Mouse (Mus musculus): ENCODE measurements at regions not wholly inside any gene's neighbourhood (a gene's known extent, or its start where the extent isn't known, plus 50 kb on each side); places are given as distances from the start of the nearest gene placed in this dataset.

DNA sequence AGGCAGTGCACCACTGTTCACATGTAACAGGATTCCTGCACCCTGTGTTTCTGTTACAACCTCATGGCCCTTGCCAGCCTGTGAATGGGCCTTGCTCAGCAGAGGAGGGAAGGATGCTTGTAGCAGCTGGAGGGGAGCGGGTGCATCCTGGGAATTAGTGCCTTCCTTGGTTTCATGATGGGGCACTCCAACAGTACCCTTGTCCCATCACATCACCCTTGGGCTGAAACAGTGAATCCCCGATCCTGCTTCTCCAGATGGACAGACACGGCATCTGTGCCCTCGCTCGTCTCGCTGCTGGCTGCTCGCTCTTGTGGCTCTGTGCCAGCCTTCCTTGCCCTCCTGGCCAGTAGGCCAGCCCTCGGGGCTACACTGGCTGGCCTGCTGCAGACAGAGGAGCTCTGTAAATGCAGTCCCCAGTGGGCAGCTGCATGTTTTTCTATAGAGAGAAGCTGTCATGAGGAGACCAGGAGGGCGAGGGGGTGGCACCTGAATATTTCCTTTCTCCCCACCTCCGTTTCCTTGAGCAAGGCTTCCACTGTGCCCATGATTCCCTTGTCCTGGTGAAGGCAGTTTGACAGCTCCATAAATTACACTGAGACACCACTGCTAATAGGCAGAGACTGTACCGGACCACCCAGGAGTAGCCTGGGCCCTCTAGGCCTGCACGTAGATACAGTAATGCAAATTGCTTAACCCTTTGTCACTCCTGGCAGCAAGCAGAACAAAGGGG is 104.6 kb upstream of the Tut7 start:
- H3K4me2 ChIP-seq (ENCODE audit: low read depth, low read length): no peak overlapping the region
- DNase-seq (ENCODE audit: low spot score): no peak
- H3K9ac ChIP-seq (replicated peaks; ENCODE audit: low read depth, low read length): no peak overlapping the region
- H3K36me3 ChIP-seq (replicated peaks; ENCODE audit: control insufficient read depth, insufficient read depth, low read length): no peaks in the 10 kb centered on the region
- no peak overlapping the region for H3K27ac ChIP-seq (ENCODE audit: low read depth)
- H3K4me1 ChIP-seq (ENCODE audit: control insufficient read depth, insufficient read depth): no peaks in the 10 kb centered on the region
- WGBS: 71% methylated on average over 12 of the region's 12 CpGs
- ATAC-seq (ENCODE audit: insufficient read depth, low read depth): no peak
- no peaks in the 10 kb centered on the region for H3K27me3 ChIP-seq (ENCODE audit: control insufficient read depth, insufficient read depth, low read length)
- no peak for TF ChIP-seq CTCF (IDR thresholded peaks at IDR 0.05; ENCODE audit: low read depth)
- no peak for TF ChIP-seq EP300 (IDR thresholded peaks at IDR 0.05; ENCODE audit: low read depth)
- no peak overlapping the region for H3K4me3 ChIP-seq (ENCODE audit: low read depth, low read length)
- H3K9me3 ChIP-seq (replicated peaks; ENCODE audit: control insufficient read depth, low read length): no peaks in the 10 kb centered on the region

DNA sequence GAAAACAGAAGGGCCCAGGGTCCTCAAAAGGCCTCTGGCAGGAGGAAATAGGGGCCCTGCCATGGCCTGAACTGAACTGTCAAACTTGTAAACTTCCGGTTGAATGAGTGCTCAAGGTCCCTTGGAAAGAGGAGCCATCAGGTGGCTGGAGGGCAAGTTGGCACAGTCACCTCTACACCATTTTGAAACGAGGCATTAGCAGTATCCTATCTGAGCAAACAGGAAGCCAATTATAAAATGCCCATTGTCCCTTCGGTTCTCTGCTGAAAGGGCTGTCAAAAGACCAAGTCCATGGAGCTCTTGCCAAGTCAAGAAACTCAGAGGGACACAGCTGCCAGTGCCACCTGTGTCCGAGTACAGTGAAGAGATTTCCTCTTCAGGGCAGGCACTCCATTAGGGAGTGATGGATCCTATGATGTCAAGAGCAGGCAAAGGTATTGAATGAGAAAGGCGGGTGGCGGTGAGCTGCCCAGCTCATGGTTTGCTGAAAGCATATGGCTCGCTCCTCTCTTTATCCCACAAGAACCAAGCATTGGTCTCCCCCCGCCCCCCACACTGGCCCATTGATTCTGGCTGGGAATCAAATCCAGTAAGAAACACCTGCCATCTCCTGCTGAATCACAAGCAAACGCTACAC is 103.0 kb upstream of the Tut7 start:
- WGBS: 73% methylated on average over 8 of the region's 9 CpGs
- no peaks in the 10 kb centered on the region for H3K9me3 ChIP-seq (replicated peaks; ENCODE audit: control insufficient read depth, low read length)
- H3K4me3 ChIP-seq (ENCODE audit: low read depth, low read length): no peak overlapping the region
- H3K27ac ChIP-seq (ENCODE audit: low read depth): no peak overlapping the region
- H3K9ac ChIP-seq (replicated peaks; ENCODE audit: low read depth, low read length): no peak overlapping the region
- TF ChIP-seq EP300 (IDR thresholded peaks at IDR 0.05; ENCODE audit: low read depth) (no peak), CTCF (IDR thresholded peaks at IDR 0.05; ENCODE audit: low read depth) (no peak)
- no peaks in the 10 kb centered on the region for H3K4me1 ChIP-seq (ENCODE audit: control insufficient read depth, insufficient read depth)
- no peak overlapping the region for H3K4me2 ChIP-seq (ENCODE audit: low read depth, low read length)
- no peaks in the 10 kb centered on the region for H3K27me3 ChIP-seq (ENCODE audit: control insufficient read depth, insufficient read depth, low read length)
- no peaks in the 10 kb centered on the region for H3K36me3 ChIP-seq (replicated peaks; ENCODE audit: control insufficient read depth, insufficient read depth, low read length)
- ATAC-seq (ENCODE audit: insufficient read depth, low read depth): no peak
- no peak for DNase-seq (ENCODE audit: low spot score)

DNA sequence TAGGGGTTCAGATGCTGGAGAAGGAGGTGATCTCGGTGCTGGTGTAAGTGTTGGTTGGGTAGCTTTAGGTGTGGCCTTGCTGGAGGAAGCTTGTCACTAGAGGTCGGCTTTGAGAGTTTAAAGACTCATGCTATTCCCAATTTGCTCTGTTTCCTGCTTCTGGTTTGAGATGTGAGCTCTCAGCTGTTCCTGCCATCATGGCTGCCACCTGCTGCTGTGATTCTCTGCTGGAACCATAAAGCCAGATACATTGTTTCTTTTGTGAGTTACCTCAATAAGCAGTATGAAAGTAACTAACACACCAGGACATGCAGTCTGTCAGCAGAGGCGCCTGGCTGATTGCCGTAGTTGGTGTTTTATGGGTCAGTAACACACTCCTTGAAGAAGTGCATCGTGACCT is 94.2 kb upstream of the Tut7 start:
- no peaks in the 10 kb centered on the region for H3K27me3 ChIP-seq (ENCODE audit: control insufficient read depth, insufficient read depth, low read length)
- H3K9me3 ChIP-seq (replicated peaks; ENCODE audit: control insufficient read depth, low read length): no peaks in the 10 kb centered on the region
- WGBS: 85% methylated on average over 5 of the region's 5 CpGs
- DNase-seq (ENCODE audit: low spot score) (no peak), ATAC-seq (ENCODE audit: insufficient read depth, low read depth) (no peak)
- H3K27ac ChIP-seq (ENCODE audit: low read depth): no peak overlapping the region
- H3K36me3 ChIP-seq (replicated peaks; ENCODE audit: control insufficient read depth, insufficient read depth, low read length): no peaks in the 10 kb centered on the region
- H3K9ac ChIP-seq (replicated peaks; ENCODE audit: low read depth, low read length): no peak overlapping the region
- no peak overlapping the region for H3K4me2 ChIP-seq (ENCODE audit: low read depth, low read length)
- no peak overlapping the region for H3K4me3 ChIP-seq (ENCODE audit: low read depth, low read length)
- no peaks in the 10 kb centered on the region for H3K4me1 ChIP-seq (ENCODE audit: control insufficient read depth, insufficient read depth)
- TF ChIP-seq CTCF (IDR thresholded peaks at IDR 0.05; ENCODE audit: low read depth): no peak
- no peak for TF ChIP-seq EP300 (IDR thresholded peaks at IDR 0.05; ENCODE audit: low read depth)

DNA sequence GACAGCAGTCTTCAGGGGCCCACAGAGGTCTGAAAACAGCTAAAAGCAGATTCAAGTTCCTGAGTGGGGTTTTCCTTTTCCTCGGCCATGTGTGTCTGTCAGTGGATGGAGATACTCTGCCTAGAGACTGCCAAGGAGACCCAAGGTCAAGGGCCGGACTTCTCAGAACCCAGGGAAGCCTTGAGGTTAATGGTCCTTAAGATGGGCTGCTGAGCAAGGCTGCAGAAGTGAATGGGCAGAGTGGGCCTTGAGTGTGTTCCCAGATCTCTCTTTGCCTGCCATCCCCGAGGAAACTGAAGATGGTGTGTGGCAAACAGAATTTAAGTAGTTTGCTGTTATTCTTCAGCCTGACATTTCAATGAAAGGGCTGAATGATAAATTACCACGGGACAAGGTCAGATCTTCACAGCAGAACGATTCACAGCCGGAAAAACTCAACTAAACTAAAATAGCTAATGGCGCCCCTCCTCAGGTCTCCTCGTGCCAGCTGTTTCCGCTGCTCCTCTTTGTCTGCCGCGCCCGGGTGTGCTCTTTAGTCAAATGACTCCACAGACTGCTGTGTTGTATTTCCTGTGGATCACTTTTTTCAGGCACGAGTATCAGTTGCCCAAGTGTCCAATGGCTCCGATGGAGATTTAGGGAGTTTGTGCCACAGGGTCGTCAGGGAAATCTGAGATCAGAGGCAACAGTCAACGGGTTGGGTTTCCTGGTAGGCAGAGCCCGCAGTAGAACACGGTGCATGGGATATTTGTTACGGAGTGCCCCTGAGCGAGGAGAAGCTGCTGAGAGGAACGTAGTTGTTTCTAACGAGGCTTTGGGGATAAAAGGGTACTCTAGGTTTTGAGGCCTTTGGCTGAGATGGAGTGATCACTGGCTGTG is 93.5 kb upstream of the Tut7 start:
- H3K27me3 ChIP-seq (ENCODE audit: control insufficient read depth, insufficient read depth, low read length): no peaks in the 10 kb centered on the region
- DNase-seq (ENCODE audit: low spot score): no peak
- no peaks in the 10 kb centered on the region for H3K9me3 ChIP-seq (replicated peaks; ENCODE audit: control insufficient read depth, low read length)
- no peak overlapping the region for H3K4me2 ChIP-seq (ENCODE audit: low read depth, low read length)
- TF ChIP-seq CTCF (IDR thresholded peaks at IDR 0.05; ENCODE audit: low read depth) (no peak), EP300 (IDR thresholded peaks at IDR 0.05; ENCODE audit: low read depth) (no peak)
- no peak overlapping the region for H3K27ac ChIP-seq (ENCODE audit: low read depth)
- 74% methylated on average over 22 of the region's 22 CpGs for WGBS
- no peak for ATAC-seq (ENCODE audit: insufficient read depth, low read depth)
- no peak overlapping the region for H3K4me3 ChIP-seq (ENCODE audit: low read depth, low read length)
- H3K9ac ChIP-seq (replicated peaks; ENCODE audit: low read depth, low read length): no peak overlapping the region
- no peaks in the 10 kb centered on the region for H3K4me1 ChIP-seq (ENCODE audit: control insufficient read depth, insufficient read depth)
- H3K36me3 ChIP-seq (replicated peaks; ENCODE audit: control insufficient read depth, insufficient read depth, low read length): no peaks in the 10 kb centered on the region

DNA sequence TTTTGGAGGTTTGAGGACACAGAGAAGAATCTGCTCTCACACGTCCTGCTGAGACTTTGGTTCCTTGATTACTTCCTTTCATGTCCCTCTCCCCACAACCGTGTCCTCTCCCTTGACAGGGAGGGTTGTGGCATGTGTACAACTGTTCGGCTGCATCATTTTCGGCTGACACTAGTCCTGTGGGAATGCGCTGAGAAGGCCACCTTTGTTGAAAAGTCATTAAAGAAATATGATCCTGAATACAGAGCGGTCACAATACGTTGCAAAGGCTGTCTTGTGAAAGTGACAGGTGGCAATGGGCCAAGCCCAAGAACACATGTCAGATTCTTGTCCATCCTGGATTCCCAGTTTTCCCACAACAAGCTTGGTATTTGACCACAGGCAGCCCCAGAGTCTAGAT is 92.8 kb upstream of the Tut7 start:
- no peak overlapping the region for H3K4me3 ChIP-seq (ENCODE audit: low read depth, low read length)
- DNase-seq (ENCODE audit: low spot score) (no peak), ATAC-seq (ENCODE audit: insufficient read depth, low read depth) (no peak)
- H3K4me2 ChIP-seq (ENCODE audit: low read depth, low read length): no peak overlapping the region
- no peaks in the 10 kb centered on the region for H3K27me3 ChIP-seq (ENCODE audit: control insufficient read depth, insufficient read depth, low read length)
- H3K4me1 ChIP-seq (ENCODE audit: control insufficient read depth, insufficient read depth): peaks cover 6% of the 10 kb centered on the region; the same call in 1 of the 2 replicates
- no peaks in the 10 kb centered on the region for H3K36me3 ChIP-seq (replicated peaks; ENCODE audit: control insufficient read depth, insufficient read depth, low read length)
- no peaks in the 10 kb centered on the region for H3K9me3 ChIP-seq (replicated peaks; ENCODE audit: control insufficient read depth, low read length)
- no peak overlapping the region for H3K27ac ChIP-seq (ENCODE audit: low read depth)
- 83% methylated on average over 7 of the region's 7 CpGs for WGBS
- TF ChIP-seq CTCF (IDR thresholded peaks at IDR 0.05; ENCODE audit: low read depth) (no peak), EP300 (IDR thresholded peaks at IDR 0.05; ENCODE audit: low read depth) (no peak)
- no peak overlapping the region for H3K9ac ChIP-seq (replicated peaks; ENCODE audit: low read depth, low read length)
